Comparison of ENCODE assay signal across 27 mouse cellular contexts in the genomic region with DNA sequence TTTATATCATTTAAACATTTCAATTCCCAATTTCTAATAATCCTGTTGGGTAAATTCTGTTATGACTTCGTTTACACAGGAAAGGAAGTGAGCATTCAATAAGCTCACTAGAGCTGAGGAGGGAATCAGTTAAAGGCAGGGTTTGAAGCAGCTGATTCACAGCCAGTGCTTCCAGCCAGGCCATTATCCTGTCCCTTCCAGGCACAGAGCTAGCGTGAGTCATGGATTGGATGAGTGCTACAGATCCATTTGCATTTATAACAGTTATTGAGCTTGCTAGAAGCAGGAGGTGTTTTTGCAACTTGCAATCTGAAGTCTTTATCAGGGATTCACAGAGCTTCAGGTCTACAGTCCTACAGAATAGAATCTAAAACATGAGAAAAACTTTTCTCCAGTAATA. TPM values are rescaled to one million over a fixed set of nuclear protein-coding genes. Genes with fewer than 3 reads are reported as not detected.
DNase-seq lines count a peak whose midpoint lies in the region; ATAC-seq and TF ChIP-seq lines count a peak whose summit lies in the region.
"Had no signal": no experiment of that assay in that cellular context is flagged by ENCODE, and none has a peak within 500 bp of the region (broad histone marks: within the 10 kb centered on the region; RNA-seq: fewer than 3 reads in every experiment).

No protein-coding gene starts in this region.

- no peaks in the 10 kb centered on the region for H3K9me3 ChIP-seq in intestine, embryonic 15.5 days
- H3K9me3 ChIP-seq: embryonic facial prominence, embryonic 15.5 days; forebrain, embryonic 13.5 days; heart, embryonic 12.5 days; hindbrain, embryonic 15.5 days; limb, embryonic 13.5 days had no signal

- no peak for TF ChIP-seq CTCF in lung, adult 2 months (IDR thresholded peaks at IDR 0.05; ENCODE audit: insufficient read depth, low read length)

- H3K4me3 ChIP-seq in lung, adult 2 months (replicated peaks; ENCODE audit: extremely low read depth, low read depth, low read length), result no peak overlapping the region
- H3K4me3 ChIP-seq in intestine, embryonic 15.5 days (replicated peaks), result no peak overlapping the region
- H3K4me3 ChIP-seq: embryonic facial prominence, embryonic 15.5 days; forebrain, embryonic 13.5 days; heart, embryonic 12.5 days; hindbrain, embryonic 15.5 days; limb, embryonic 13.5 days had no signal

- no peaks in the 10 kb centered on the region for H3K4me1 ChIP-seq in lung, adult 2 months (ENCODE audit: control insufficient read depth, insufficient read depth, low read length)
- peaks cover 7% of the 10 kb centered on the region; the same call in 1 of the 2 replicates for H3K4me1 ChIP-seq in intestine, embryonic 15.5 days (replicated peaks)
- H3K4me1 ChIP-seq: heart, embryonic 12.5 days; limb, embryonic 13.5 days had no signal

- TF ChIP-seq POLR2A in lung, adult 2 months (IDR thresholded peaks at IDR 0.05; ENCODE audit: borderline replicate concordance, extremely low read depth, low read depth, low read length), result no peak

- 51% methylated on average over 2 of the region's 2 CpGs for WGBS in lung, adult 2 months
- 58% methylated on average over 2 of the region's 2 CpGs for WGBS in intestine, embryonic 15.5 days

- DNase-seq in adrenal gland, adult 2 months, result peak; percentile 64
- no peak for DNase-seq in adrenal gland, adult 18-20 months (ENCODE audit: low spot score in 2 of 2)
- no peak for DNase-seq in frontal cortex, postnatal 14 days (ENCODE audit: low spot score in 2 of 2)
- DNase-seq in testis, postnatal 10 days (ENCODE audit: low spot score), result peak; percentile 8
- DNase-seq in testis, postnatal 14 days (ENCODE audit: low spot score), result no peak
- no peak for DNase-seq in lung, adult 2 months
- DNase-seq: embryo, embryonic 11 days; lung, postnatal 10 days; thymus, postnatal 14 days had no signal

- H3K4me2 ChIP-seq in intestine, embryonic 15.5 days (replicated peaks), result no peak overlapping the region
- H3K4me2 ChIP-seq: embryonic facial prominence, embryonic 15.5 days; forebrain, embryonic 13.5 days; heart, embryonic 12.5 days; hindbrain, embryonic 15.5 days; limb, embryonic 13.5 days had no signal

- no peaks in the 10 kb centered on the region for H3K36me3 ChIP-seq in intestine, embryonic 15.5 days
- H3K36me3 ChIP-seq: heart, embryonic 12.5 days had no signal

- H3K27me3 ChIP-seq in intestine, embryonic 15.5 days (replicated peaks), result no peaks in the 10 kb centered on the region
- H3K27me3 ChIP-seq: CH12.LX; embryonic facial prominence, embryonic 15.5 days; forebrain, embryonic 13.5 days; heart, embryonic 12.5 days; hindbrain, embryonic 15.5 days; limb, embryonic 13.5 days had no signal

- H3K9ac ChIP-seq in intestine, embryonic 15.5 days, result no peak overlapping the region
- H3K9ac ChIP-seq: embryonic facial prominence, embryonic 15.5 days; forebrain, embryonic 13.5 days; heart, embryonic 12.5 days; hindbrain, embryonic 15.5 days; limb, embryonic 13.5 days; liver, embryonic 14.5 days had no signal

- peak; percentile 66 for ATAC-seq in frontal cortex, adult (ENCODE audit: low TSS enrichment)
- ATAC-seq in intestine, embryonic 15.5 days, result no peak
- ATAC-seq: forebrain, embryonic 13.5 days; intestine, postnatal 0 days had no signal

- no peak overlapping the region for H3K27ac ChIP-seq in intestine, embryonic 15.5 days
- H3K27ac ChIP-seq: embryonic facial prominence, embryonic 15.5 days; forebrain, embryonic 13.5 days; hindbrain, embryonic 15.5 days; kidney, postnatal 0 days; limb, embryonic 13.5 days; liver, embryonic 14.5 days had no signal

RNA-seq across cellular contexts. Expression of a gene that starts 33.5 kb away (rescaled TPM):
- under 1 TPM in 1 of 2 experiments, not detected in 1; 0.84 TPM for total RNA-seq in adrenal gland, adult 2 months (2021)
- not detected in 2 replicates for polyA plus RNA-seq in adrenal gland, adult 2 months (2012; rRNA removed)
- under 1 TPM in 1 of 2 experiments, not detected in 1; 0.30 TPM for total RNA-seq in adrenal gland, adult 18-20 months (2021)
- not detected in 2 replicates for polyA plus RNA-seq in lung, adult 2 months (2012; rRNA removed)
- 1.2 TPM in 2 replicates for polyA plus RNA-seq in intestine, embryonic 15.5 days (2015; fragmentation: Nextera tagmentation; extraction: Ambion mirVana)
- total RNA-seq: heart, postnatal 25 days; layer of hippocampus, adult 8-10 months; left cerebral cortex, postnatal 10 days; megakaryocyte, adult 5-6 weeks; midbrain, postnatal 0 days had no signal
- polyA plus RNA-seq: activated CD4-positive, CD25-positive, alpha-beta regulatory T cell, adult 4 months; heart, embryonic 12.5 days; spleen, adult 2 months had no signal

RNA-seq across cellular contexts. Expression of a gene that starts 51.8 kb away (rescaled TPM):
- total RNA-seq in adrenal gland, adult 2 months (2021), result 10 to 100 TPM in 1 of 2 experiments, 1 to 10 TPM in 1; 9.1 to 11.5 TPM
- 0.20 TPM in 1 of 2 replicates, not detected in the other for polyA plus RNA-seq in adrenal gland, adult 2 months (2012; rRNA removed)
- total RNA-seq in adrenal gland, adult 18-20 months (2021), result 10 to 100 TPM in 1 of 2 experiments, 1 to 10 TPM in 1; 9.8 to 10.2 TPM
- polyA plus RNA-seq in lung, adult 2 months (2012; rRNA removed), result 0.14 TPM in 2 replicates
- polyA plus RNA-seq in intestine, embryonic 15.5 days (2015; fragmentation: Nextera tagmentation; extraction: Ambion mirVana), result 10.6 and 12.0 TPM in 2 replicates

Comparison
In these comparisons a context has a peak if more than half of its experiments do, and no peak if none do; other contexts are left out.
1. DNase-seq: peak in adrenal gland, adult 2 months (single experiment) and testis, postnatal 10 days (single experiment); none in adrenal gland, adult 18-20 months (0 of 2), frontal cortex, postnatal 14 days (0 of 2), testis, postnatal 14 days (single experiment) and lung, adult 2 months (single experiment).